Mouse (Mus musculus) gastrocnemius, postnatal 10 days (tissue): ENCODE results near the gene Phf5a. TPM values are rescaled to one million over a fixed set of nuclear protein-coding genes. Genes with fewer than 3 reads are reported as not detected.

Experiments used
- DNase-seq: peaks from one replicate; pipeline ENCODE4 v3.0.0; 2021; ENCODE audit warnings: mixed read lengths
- total RNA-seq, 2 experiments: library from RNA; stranded (reverse); gene quantifications; 2 replicates each; pipeline ENCODE4 v1.2.3; 2021

Phf5a gene
- total RNA-seq, 2 experiments from 2014 or later: 37.4 to 39.6 TPM

DNA sequence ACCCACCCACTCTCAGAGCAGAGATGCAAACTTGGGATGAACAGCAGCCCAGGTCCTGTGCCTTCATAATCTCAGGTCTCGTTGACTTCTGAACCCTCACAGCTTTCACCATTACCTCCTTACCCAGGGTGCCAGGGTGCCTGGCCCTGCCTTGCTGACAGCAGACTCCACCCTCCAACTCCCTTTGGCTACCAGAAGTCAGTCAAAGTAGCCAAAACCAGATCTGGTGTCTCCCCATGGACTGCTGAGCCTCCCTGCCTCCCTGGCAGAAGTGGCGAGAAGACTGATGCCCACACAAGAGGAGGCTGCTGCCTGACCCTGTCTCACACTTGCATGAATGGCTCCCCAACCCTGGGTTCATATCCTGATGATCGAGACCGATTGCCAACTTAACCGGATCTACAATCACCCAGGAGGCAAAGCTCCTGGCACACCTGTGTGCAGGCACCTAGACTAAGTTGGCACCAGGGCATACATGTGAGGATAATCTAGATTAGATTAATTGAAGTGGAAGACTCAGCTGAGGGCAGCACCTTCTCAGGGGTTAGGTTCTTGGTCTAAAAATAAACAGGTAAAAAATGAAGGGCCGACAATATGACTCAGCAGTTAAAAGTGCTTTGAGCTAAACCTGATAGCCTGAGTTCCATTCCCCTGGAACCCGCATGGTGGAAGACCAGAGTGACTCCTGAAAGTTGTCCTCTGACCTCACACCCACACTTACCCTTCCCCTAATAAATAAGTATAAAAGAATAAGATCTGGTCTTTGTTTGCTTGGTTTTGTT is 43.1 kb downstream of the Phf5a start:
- DNase-seq: no peak

DNA sequence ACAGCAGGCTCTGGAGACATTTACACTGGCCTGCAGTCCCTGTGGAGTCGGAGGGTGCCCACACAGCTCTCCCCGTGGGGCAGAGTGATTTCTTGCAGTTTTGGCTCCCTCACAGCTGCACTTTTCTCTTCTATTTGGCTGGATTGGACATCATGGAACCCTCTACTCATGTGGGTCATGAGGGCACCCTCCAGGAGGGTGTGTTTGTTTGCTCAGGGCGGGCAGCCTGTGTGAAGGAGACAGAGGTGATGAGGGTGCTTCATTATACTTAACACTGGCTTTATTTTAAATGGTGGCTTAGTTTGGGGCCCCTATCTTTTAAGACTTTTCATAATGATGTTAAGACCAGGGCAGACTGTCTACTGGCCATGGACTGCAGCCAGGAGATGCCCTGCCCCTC is 46.9 kb downstream of the Phf5a start:
- no peak for DNase-seq

GRCm38 (mm10) chr15:81822631-81823030 is 49.1 kb downstream of the Phf5a start:
- no peak for DNase-seq

- DNase-seq: no peak
Measured at GRCm38 (mm10) chr15:81818404-81818803, 53.3 kb downstream of the Phf5a start.

DNA sequence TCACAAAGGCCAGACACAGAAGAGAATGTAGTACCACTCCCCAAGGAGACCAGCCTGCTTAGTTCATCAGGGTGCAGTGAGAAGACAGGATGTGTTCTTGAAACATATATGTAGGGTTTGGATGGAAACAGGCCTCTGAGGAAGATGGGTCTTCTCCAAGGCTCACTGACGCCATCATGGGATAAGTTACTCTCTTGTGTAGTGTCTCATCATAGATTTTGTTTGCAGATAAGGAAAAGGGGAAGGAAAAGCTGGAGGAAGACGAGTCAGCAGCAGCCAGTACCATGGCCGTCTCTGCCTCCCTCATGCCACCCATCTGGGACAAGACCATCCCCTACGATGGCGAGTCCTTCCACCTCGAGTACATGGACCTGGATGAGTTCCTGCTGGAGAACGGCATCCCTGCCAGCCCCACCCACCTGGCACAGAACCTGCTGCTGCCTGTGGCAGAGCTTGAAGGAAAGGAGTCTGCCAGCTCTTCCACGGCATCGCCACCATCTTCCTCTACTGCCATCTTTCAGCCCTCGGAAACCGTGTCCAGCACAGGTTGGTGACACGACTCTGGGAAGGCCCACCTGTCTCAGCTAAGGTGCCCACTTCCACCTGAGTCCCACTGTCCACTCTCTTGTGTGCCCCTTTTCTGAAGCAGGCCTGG is 56.9 kb downstream of the Phf5a start:
- no peak for DNase-seq

Other genes with a start within 250 kb of the Phf5a start
- gene L3mbtl2, start 208.0 kb downstream of the Phf5a start, total RNA-seq: 1 to 10 TPM; 7.5 to 9.3 TPM
- gene Chadl, start 174.6 kb downstream of the Phf5a start, total RNA-seq: 1 to 10 TPM; 2.4 to 3.4 TPM
- 10 to 100 TPM; 39.8 to 43.1 TPM for gene Zc3h7b, start 126.9 kb downstream of the Phf5a start, total RNA-seq
- 10 to 100 TPM; 28.6 to 31.3 TPM for gene Rangap1, start 126.4 kb downstream of the Phf5a start, total RNA-seq
- 100 to 1,000 TPM; 127 to 130 TPM for gene Tef, start 69.5 kb downstream of the Phf5a start, total RNA-seq
- gene Tob2, start 13.1 kb downstream of the Phf5a start, total RNA-seq: 10 to 100 TPM; 38.1 to 80.4 TPM
- 100 to 1,000 TPM; 789 to 874 TPM for gene Aco2, start 398 bp upstream of the Phf5a start, total RNA-seq
- gene Polr3h, start 54.3 kb upstream of the Phf5a start, total RNA-seq: 10 to 100 TPM in 1 of 2 experiments, 1 to 10 TPM in 1; 8.2 to 12.1 TPM
- 1 to 10 TPM; 5.7 to 6.0 TPM for gene Csdc2, start 64.8 kb upstream of the Phf5a start, total RNA-seq
- 10 to 100 TPM; 12.0 to 15.3 TPM for gene Pmm1, start 89.0 kb upstream of the Phf5a start, total RNA-seq
- gene 1700029P11Rik, start 108.6 kb upstream of the Phf5a start, total RNA-seq: not detected
- 10 to 100 TPM; 25.5 to 26.0 TPM for gene Xrcc6, start 115.9 kb upstream of the Phf5a start, total RNA-seq
- 10 to 100 TPM; 18.5 to 20.7 TPM for gene Desi1, start 162.0 kb upstream of the Phf5a start, total RNA-seq
- 10 to 100 TPM; 50.0 to 54.5 TPM for gene Snu13, start 175.7 kb upstream of the Phf5a start, total RNA-seq
- gene 4930407I10Rik, start 187.2 kb upstream of the Phf5a start, total RNA-seq: not detected
- gene Mei1, start 198.1 kb upstream of the Phf5a start, total RNA-seq: under 1 TPM; 0.23 to 0.36 TPM